Mouse (Mus musculus) lung, postnatal 4 days (tissue): ENCODE measurements at regions not wholly inside any gene's neighbourhood (a gene's known extent, or its start where the extent isn't known, plus 50 kb on each side); places are given as distances from the start of the nearest gene placed in this dataset.
A peak's percentile ranks its signal among the peaks of the same experiment; 100 is the strongest.

Source experiments
- DNase-seq, 2 experiments: peaks; one replicate each; pipeline ENCODE4 v3.0.0; 2021

DNA sequence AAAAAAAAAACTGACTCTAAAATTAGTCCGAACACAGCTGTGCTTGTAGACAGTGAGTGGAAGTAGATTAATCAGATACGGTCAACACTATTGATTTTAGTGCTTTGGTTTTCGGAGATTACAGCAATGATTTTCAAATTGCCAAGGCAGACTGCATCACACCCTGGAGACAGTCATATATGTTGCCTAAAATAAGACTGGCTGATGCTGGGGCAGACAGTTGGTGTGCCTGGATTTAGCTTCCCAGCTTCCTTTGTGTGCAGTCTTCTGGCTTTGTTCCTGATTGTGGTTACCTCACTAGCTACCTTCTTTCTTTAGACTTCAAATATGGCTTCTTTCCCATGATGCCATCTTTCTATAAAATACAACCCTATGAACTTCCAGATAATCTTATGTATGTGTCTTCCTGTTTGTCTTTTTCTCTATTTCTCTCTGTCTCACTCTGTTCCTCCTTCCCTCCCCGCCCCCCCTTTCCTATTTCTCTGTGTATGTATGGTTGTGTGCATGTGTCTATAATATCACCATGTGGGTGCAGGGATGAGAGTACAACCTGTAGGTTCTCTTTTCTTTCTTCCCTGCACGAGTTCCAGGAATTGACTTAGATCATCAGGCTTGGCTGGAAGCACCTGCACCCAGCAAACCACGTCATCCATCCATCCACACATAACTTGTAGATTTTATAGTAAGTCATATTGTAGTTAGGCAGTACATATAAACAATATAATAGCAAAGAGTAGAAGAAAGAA is 199.7 kb upstream of the Gm9008 start:
- DNase-seq = no peak

DNA sequence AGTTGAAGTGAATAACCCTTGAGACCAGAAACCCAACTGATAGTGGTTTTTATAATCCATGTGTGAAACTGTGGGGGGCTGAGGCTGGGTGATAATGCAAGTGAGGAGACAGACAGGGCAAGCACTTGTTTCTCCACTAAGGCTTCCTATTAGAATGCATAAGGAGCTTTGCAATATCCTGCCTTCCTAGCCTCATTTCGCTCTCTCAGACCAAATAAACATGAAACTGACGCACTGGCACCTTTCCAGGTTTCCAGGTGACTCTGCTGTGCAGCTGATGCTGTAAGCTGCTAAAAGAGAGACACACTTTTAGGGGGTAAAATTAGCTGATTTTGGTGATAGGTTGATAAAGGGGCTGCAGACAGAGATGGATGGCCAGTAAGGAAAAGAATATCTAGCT is 191.2 kb upstream of the Gm9008 start:
- DNase-seq = no peak

DNA sequence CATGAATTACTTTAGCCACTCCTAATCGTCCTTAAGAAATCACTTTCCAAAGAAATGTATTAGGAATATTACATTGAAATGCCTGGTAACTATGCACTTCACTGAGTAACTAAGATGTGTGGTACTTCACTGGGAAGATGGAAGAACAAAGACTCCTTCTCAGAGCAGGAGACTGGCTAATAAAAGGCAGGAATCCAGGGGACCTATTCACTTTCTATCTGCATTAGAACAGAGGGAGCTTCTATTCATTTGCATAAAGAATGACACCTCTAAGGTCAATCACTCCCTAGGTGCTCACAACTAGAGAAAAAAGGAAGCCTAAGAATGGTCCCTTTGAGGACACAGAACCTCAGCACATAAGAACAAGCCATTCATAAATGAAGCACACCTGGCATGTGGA is 142.0 kb upstream of the Gm9008 start:
- no peak for DNase-seq

DNA sequence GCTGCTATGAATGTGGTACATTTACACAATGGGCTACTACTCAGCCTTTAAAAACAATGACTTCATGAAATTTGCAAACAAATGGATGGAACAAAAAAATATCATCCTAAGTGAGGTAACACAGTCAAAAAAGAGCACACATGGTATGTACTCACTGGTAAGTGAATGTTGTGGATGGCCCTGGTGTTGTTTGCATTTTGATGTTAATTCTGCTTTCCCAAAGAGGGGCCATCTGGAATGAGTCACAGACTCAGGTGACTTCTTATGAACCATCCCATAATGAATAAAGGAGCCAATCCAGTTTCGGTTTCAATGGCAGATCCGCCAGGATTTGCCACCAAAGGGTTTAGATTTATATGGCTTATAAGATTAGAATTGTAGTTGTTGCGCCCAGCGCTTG is 130.8 kb upstream of the Gm9008 start:
- DNase-seq = no peak

DNA sequence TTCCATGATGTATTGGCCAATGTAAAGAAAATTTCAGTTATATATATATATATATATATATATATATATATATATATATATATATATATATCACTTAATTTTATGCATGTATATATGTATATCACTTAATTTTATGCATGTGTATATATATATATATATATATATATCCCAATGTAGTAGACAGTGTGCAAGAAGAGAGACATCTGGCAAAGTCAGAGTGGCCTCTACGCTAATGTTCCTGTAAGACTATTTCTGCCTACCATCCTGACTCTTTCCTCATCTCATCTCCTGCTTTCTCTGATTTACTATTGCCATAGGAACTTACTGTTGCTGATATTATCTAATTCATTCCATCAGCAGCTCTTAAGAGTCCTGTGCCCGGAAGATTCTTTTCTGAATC is 123.9 kb upstream of the Gm9008 start:
- no peak for DNase-seq

DNA sequence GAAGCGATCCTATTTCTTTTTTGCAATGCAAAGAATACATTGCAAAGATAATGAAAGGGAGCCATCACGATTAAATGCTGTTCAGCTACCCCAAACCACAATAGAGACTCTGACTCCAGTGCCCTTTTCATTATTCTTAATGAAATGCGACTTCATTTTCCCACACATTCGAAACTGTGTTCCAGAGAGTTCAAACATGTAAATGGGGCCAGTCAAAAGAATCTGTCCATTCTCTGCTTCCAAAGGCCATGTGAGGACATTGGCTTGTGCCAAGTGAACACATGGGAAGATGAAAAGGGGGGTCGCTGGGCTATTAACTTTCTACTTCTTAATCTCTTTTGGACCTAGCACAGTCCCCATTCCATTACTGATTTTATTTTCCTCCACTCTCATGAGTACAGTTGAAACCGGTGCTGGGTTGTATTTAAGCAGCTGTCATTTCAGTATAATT is 123.2 kb upstream of the Gm9008 start:
- peak; percentile 3 to 22 for DNase-seq
